Mouse (Mus musculus) neural tube, embryonic 14.5 days (tissue): ENCODE results near the gene Katnbl1. TPM values are rescaled to one million over a fixed set of nuclear protein-coding genes. Genes with fewer than 3 reads are reported as not detected.
"Not testable (repeated sequence)": the region's sequence is repeated elsewhere in the genome, so short reads cannot be mapped to it uniquely, and the experiment has no call there.

Experiments
- ATAC-seq: fragments of 200-750 bp; cut with Nextera tagmentation; 2 replicates; pipeline ENCODE4 v1.8.0; 2017; ENCODE audit warnings: low read depth, mild to moderate bottlenecking, moderate TSS enrichment, moderate library complexity
- H3K27ac ChIP-seq: fragments of 300-500 bp; sonication (generic); 2 replicates; pipeline ENCODE4 v1.5.1; 2014; ENCODE audit warnings: low read depth, mild to moderate bottlenecking, control low read depth, low read length, moderate library complexity, mixed read lengths
- H3K27me3 ChIP-seq: fragments of 300-500 bp; sonication (generic); 2 replicates; pipeline ENCODE4 v1.6.1; 2014; ENCODE audit warnings: low read length; ENCODE audit not compliant: control insufficient read depth, insufficient read depth
- H3K36me3 ChIP-seq: fragments of 300-500 bp; sonication (generic); 2 replicates; pipeline ENCODE4 v1.6.1; 2014; ENCODE audit warnings: low read length, mixed read lengths; ENCODE audit not compliant: control insufficient read depth, insufficient read depth
- H3K4me1 ChIP-seq: fragments of 300-500 bp; sonication (generic); 2 replicates; pipeline ENCODE4 v1.6.1; 2014; ENCODE audit warnings: low read length; ENCODE audit not compliant: control insufficient read depth, insufficient read depth
- H3K4me2 ChIP-seq: fragments of 300-500 bp; sonication (generic); 2 replicates; pipeline ENCODE4 v1.6.1; 2014; ENCODE audit warnings: mild to moderate bottlenecking, low read depth, low read length, control low read depth
- H3K4me3 ChIP-seq: fragments of 300-500 bp; sonication (generic); 2 replicates; pipeline ENCODE4 v1.5.1; 2014; ENCODE audit warnings: low read depth, low read length, control low read depth, mixed read lengths
- H3K9ac ChIP-seq: fragments of 300-500 bp; sonication (generic); replicated peaks from 2 replicates; pipeline ENCODE4 v1.6.1; 2014; ENCODE audit warnings: low read depth, mild to moderate bottlenecking, control low read depth, low read length, mixed read lengths
- H3K9me3 ChIP-seq: fragments of 300-500 bp; sonication (generic); 2 replicates; pipeline ENCODE4 v1.6.1; 2016; ENCODE audit warnings: low read length; ENCODE audit not compliant: control insufficient read depth
- WGBS: fragments of 180-500 bp; shearing (Covaris S2); extraction: QIAGEN DNeasy Blood & Tissue Kit; methylation state at CpG from one replicate; pipeline ENCODE4 v1.1.7; 2014; 5-methylcytosine and 5-hydroxymethylcytosine counted together
- polyA plus RNA-seq: library from polyadenylated mRNA; unstranded; fragments of >200 nt; fragmentation: Nextera tagmentation; extraction: Ambion mirVana; gene quantifications from 2 replicates; pipeline ENCODE4 v1.2.1, GENCODE M21; 2014

The Katnbl1 gene
- polyA plus RNA-seq, 1 experiment from 2014 or later = 37.7 TPM

DNA sequence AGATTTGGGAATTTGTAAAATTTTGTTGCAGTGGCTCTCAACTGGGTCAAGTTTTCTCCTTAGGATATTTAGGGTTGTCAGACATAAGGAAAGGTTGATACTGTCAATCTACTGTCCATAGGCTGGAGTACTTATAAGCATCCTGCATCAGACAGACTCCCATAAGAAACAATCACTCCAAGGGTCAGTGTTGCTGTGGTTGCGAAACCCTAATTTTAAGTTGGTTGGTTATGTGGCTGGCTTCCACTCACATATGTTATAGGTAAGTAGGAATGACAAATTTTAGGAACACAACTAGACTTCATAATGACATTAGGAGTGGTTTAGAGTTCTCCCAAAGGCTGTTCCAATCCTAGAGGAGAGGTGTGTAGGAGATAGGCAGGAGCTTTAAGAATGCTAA, 2.2 kb downstream of the Katnbl1 start:
- Histone ChIP-seq H3K9ac (no peak overlapping the region), H3K4me2 (no peak overlapping the region), H3K27me3 (no peaks in the 10 kb centered on the region), H3K27ac (no peak overlapping the region), H3K36me3 (no peaks in the 10 kb centered on the region), H3K4me3 (no peak overlapping the region), H3K9me3 (no peaks in the 10 kb centered on the region), H3K4me1 (peaks cover 9% of the 10 kb centered on the region)
- ATAC-seq = no peak
- WGBS = 97% methylated on average over 1 of the region's 1 CpGs

DNA sequence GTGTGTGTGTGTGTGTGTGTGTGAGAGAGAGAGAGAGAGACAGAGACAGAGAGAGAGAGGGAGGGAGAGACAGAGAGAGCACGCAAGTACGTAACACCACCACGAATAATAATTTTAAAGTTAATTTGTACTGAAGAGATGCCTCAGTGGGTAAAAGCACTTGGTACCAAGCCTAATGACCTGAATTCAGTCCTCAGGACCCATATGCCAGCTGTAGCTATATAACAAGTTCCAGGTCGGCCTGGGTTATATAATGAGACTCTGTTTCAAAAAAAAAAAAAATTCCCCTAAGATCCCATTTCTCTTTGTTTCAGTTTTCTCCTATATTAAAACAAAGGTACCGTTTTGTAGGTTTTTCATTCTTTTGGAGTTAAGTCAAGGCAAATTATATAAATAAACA, 11.8 kb downstream of the Katnbl1 start:
- H3K27ac ChIP-seq = no peak overlapping the region
- no peak overlapping the region for H3K4me2 ChIP-seq
- WGBS = 83% methylated on average over 5 of the region's 5 CpGs
- H3K27me3 ChIP-seq = no peaks in the 10 kb centered on the region
- no peak overlapping the region for H3K4me3 ChIP-seq
- H3K4me1 ChIP-seq = no peaks in the 10 kb centered on the region
- no peaks in the 10 kb centered on the region for H3K9me3 ChIP-seq
- no peaks in the 10 kb centered on the region for H3K36me3 ChIP-seq
- no peak for ATAC-seq
- no peak overlapping the region for H3K9ac ChIP-seq

DNA sequence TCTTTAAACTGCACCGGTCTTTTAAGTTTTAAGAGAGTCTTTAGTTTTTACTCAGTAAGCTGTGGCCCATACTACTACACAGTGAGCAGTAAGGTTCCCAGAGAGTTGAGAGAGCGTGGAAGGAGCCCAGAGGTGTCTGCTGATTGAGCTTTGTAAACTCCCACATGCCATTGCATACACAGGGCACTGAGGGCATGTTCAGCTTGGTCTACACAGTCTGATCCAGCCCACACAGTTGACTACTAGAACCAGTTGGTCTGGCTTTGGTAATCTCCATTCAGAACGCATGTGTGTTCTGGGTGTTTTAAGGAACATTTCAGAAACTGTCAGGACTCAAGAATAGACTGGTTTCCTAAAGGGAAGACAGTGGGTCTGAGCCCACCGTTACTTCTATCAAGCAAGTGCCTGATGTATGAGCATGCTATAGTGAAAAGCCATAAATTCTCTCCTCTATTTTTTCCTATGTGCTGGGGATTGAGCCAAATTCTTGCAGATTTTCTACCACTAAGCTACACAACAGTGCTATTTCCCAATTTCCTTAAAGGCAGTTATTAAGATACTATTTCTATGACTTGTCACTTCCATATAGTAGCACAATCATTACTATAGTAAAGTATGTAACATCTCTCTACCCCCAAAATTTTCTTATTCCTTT, 12.5 kb downstream of the Katnbl1 start:
- H3K36me3 ChIP-seq = no peaks in the 10 kb centered on the region
- no peaks in the 10 kb centered on the region for H3K27me3 ChIP-seq
- no peak overlapping the region for H3K27ac ChIP-seq
- no peaks in the 10 kb centered on the region for H3K9me3 ChIP-seq
- H3K4me3 ChIP-seq = no peak overlapping the region
- H3K4me2 ChIP-seq = no peak overlapping the region
- H3K9ac ChIP-seq = no peak overlapping the region
- no peak for ATAC-seq
- no peaks in the 10 kb centered on the region for H3K4me1 ChIP-seq
- 93% methylated on average over 4 of the region's 4 CpGs for WGBS

DNA sequence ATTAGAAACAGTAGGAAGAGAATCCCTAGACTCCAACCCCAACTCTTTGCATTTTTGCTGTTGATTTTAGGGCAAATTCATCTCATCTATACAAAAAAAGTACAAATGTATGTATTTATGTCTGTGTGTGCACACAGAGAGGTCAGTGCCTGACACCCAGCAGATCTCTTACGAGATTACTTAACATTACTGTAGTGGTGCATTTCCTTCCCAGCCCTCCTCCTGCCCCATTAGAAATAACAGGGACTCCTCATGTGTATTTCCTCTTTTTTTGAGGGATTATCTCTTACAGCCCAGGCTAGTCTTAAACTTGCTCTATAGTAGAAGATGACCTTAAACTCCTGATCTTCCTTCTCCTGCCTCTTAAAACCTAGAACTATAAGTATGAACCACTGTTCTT, 13.7 kb downstream of the Katnbl1 start:
- no peak overlapping the region for H3K4me2 ChIP-seq
- H3K4me3 ChIP-seq = no peak overlapping the region
- no peak for ATAC-seq
- H3K27me3 ChIP-seq = no peaks in the 10 kb centered on the region
- no peaks in the 10 kb centered on the region for H3K9me3 ChIP-seq
- H3K9ac ChIP-seq = no peak overlapping the region
- H3K36me3 ChIP-seq = no peaks in the 10 kb centered on the region
- no peak overlapping the region for H3K27ac ChIP-seq
- 87% methylated on average over 1 of the region's 1 CpGs for WGBS
- H3K4me1 ChIP-seq = no peaks in the 10 kb centered on the region

DNA sequence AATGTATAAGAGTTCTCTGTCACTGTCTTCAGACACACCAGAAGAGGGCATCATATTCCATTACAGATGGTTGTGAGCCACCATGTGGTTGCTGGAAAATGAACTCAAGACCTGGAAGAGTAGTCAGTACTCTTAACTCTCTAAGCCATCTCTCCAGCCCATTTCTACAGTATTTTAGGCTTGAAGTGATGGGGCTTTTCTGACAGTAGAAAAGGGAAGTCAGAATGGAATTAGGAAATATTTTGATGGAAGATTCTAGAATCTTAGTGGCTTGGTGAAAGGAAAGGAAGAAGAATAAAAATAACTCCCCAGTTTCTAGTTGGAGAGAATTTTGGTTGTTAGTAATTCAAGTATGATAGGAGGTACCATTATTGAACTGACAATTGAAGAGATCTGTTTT, 14.9 kb downstream of the Katnbl1 start:
- Histone ChIP-seq H3K9ac (no peak overlapping the region), H3K27me3 (no peaks in the 10 kb centered on the region), H3K4me1 (no peaks in the 10 kb centered on the region), H3K4me2 (no peak overlapping the region), H3K27ac (no peak overlapping the region), H3K9me3 (no peaks in the 10 kb centered on the region), H3K4me3 (no peak overlapping the region), H3K36me3 (no peaks in the 10 kb centered on the region)
- no peak for ATAC-seq

DNA sequence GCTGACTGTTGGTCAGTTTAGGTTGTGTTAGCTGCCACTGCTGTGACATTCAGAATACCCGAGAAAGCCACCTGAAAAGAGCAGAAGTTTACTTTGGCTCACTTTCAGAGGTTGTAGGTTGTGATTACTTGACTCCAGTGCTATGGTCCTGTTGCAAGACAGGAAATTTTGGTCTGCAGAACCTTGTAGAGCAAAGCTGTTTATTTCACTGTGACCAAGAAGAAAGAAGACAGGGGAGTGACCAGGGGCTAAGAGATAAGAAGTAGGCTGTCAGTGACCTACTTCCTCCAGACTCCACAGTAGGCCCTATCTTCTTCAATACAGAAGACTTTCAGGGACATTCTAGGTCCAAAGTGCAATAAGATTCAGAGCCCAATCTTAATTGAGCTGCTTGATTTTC, 17.6 kb downstream of the Katnbl1 start:
- ATAC-seq = no peak
- H3K27ac ChIP-seq = no peak overlapping the region

DNA sequence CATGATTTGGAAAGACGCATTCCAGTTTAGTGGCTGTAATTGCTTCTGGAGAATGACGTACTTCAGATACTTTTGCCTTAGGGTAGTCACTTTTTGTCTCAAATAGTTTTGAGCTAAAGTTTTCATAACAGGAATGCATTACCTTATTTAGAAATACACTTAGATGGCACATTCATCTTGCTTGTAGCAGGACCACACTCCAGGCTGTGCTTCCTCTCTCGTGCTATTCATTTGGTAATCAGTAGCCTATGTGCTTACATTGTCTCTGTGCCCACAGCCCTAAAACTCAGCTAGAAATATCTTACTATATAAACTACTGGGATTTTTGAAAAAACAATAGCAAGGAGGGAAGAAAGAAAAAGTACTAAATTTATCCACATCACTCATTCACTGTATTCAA, 28.0 kb downstream of the Katnbl1 start:
- no peak for ATAC-seq
- Histone ChIP-seq H3K4me3 (no peak overlapping the region), H3K36me3 (peaks cover 13% of the 10 kb centered on the region; the same call in 1 of the 2 replicates), H3K4me1 (no peaks in the 10 kb centered on the region), H3K27me3 (no peaks in the 10 kb centered on the region), H3K27ac (no peak overlapping the region), H3K4me2 (no peak overlapping the region), H3K9me3 (no peaks in the 10 kb centered on the region), H3K9ac (no peak overlapping the region)
- 92% methylated on average over 3 of the region's 3 CpGs for WGBS

More for the DNA sequence above, 17.6 kb downstream of the Katnbl1 start:
- Histone ChIP-seq H3K9ac (no peak overlapping the region), H3K9me3 (no peaks in the 10 kb centered on the region), H3K36me3 (no peaks in the 10 kb centered on the region), H3K4me2 (no peak overlapping the region), H3K4me3 (no peak overlapping the region), H3K4me1 (no peaks in the 10 kb centered on the region), H3K27me3 (no peaks in the 10 kb centered on the region)
- WGBS = 78% methylated on average over 1 of the region's 1 CpGs

DNA sequence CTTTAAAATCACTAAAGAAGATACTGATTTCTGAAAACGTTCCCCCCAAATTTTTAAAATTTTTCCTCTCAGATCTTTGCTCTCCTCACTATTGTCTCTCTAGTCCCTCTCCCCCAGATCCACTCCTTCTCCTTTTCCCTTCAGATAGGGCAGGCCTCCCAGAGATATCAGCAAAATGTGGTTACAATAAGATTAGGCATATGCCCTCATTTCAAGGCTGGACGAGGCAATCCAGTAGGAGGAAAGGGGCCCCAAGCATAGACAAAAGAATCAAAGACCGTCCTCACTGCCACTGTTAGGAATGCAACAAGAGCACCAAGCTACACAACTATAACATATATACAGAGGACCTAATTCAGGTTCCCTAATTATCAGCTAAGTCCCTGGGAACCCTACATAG, 46.3 kb downstream of the Katnbl1 start:
- no peak overlapping the region for H3K27ac ChIP-seq
- no peak for ATAC-seq
- no peak overlapping the region for H3K9ac ChIP-seq
- WGBS = 81% methylated on average over 3 of the region's 3 CpGs
- H3K4me2 ChIP-seq = no peak overlapping the region
- H3K27me3 ChIP-seq = no peaks in the 10 kb centered on the region
- no peaks in the 10 kb centered on the region for H3K4me1 ChIP-seq
- no peaks in the 10 kb centered on the region for H3K9me3 ChIP-seq
- no peaks in the 10 kb centered on the region for H3K36me3 ChIP-seq
- H3K4me3 ChIP-seq = no peak overlapping the region

DNA sequence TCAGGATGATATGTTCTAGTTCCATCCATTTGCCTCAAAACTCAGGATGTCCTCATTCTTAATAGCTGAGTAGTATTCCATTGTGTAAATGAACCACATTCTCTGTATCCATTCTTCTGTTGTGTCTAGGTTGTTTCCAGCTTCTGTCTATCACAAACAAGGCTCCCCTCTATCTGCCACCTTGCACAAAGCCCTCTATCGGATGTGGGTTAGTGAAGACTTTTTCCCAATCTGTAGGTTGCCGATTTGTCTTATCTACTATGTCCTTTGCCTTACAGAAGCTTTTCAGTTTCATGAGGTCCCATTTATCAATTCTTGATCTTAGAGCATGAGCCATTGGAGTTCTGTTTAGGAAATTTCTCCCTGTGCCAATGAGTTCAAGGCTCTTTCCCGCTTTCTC, 49.5 kb downstream of the Katnbl1 start:
- not testable (repeated sequence) for H3K4me1 ChIP-seq, H3K9ac ChIP-seq, ATAC-seq, H3K27me3 ChIP-seq, H3K4me3 ChIP-seq, H3K27ac ChIP-seq, H3K4me2 ChIP-seq, H3K36me3 ChIP-seq, H3K9me3 ChIP-seq
- 92% methylated on average over 3 of the region's 3 CpGs for WGBS
